Mouse (Mus musculus) spleen, adult 2 months (tissue): ENCODE results near the gene Mcts1.

Experiments used
- CTCF ChIP-seq: fragments of 200-500 bp; IDR thresholded peaks from 2 replicates; pipeline ENCODE4 v1.5.1; 2011; ENCODE audit warnings: mild to moderate bottlenecking, inconsistent platforms; ENCODE audit not compliant: insufficient read depth, insufficient read length, insufficient replicate concordance; ENCODE audit errors: extremely low read depth
- POLR2A ChIP-seq: fragments of 200-500 bp; IDR thresholded peaks from 2 replicates; pipeline ENCODE4 v1.6.1; 2011; ENCODE audit warnings: low read depth, low read length, inconsistent platforms

DNA sequence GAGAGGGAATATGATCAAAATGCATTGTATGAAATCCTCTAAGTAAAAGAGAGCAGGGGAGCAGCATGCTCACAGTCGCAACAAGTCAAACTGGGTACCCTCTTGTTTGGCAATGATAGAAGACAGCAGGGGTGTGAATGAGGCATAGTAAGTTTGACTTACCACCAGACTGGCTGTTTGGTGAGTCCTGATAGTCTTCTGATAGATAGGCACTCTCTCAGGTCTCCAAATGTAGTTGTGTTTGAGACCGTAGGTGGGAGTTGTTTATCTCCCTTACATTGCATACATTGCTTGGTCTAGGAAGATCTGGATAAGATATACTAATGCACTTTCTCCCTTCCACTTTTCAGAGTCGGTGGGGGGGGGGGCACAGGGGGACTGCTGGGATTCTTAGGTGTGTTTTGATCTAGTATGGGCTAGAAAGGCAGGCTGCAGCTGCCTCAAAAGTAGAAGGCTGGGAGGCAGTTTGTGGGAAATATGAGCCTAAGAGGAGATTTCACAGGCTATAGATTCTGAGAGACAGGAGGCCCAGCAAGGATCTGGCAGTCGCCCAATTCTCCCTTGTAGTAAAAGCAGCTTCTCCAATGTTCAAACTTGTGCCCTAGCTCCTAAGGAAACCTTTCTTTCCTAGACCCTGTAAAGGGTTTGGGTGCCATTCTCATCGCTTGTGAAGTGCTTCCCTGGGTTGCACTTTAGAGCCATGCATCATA lies 7.0 kb upstream of the Mcts1 start:
- TF ChIP-seq POLR2A (no peak), CTCF (no peak)
